Mouse (Mus musculus) thymus, postnatal 4 days (tissue): ENCODE results near the gene Elavl3.
"Not testable (repeated sequence)": the region's sequence is repeated elsewhere in the genome, so short reads cannot be mapped to it uniquely, and the experiment has no call there.

Experiments used
- DNase-seq: peaks from one replicate; pipeline ENCODE4 v3.0.0; 2021

The Elavl3 gene

DNA sequence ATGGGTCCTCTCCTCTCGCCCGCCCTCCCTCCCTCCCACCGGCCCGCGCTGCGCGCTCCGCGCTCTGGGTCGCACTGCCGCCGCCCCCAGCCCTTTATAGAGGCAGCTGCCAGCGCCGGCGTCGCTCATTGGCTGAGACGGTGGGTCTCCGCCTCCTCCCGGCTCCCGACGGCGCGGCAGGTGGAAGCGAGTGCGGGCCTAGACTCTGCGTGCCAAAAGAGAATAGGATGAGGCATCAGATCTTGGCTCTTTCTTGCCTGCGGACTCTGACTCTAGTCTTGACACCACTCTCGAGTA is at the start of gene Elavl3:
Gene Elavl3 (minus strand): TSS at position 66 of the 297 bp plus-strand sequence.
- DNase-seq = peak; percentile 74

DNA sequence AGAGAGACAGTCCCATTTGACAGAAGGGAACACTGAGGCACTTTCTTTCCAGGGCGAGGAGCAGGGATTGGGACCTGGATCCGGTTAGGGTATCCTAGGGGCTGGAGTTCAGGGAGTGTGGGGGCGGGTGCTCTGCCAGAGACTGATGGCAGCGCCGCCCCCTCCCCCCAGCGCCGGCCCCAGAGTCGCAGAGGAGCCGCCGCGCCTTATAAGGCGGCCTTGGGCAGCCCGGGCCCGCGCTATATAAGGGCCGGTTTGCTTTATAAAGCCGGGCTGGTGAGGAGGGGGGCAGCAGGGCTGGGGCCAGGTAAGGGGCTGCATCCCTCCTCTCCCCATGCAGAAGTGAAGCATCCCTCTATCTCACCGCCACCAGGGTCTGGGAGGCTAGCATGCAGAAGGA is 48.1 kb upstream of the Elavl3 start:
- no peak for DNase-seq

DNA sequence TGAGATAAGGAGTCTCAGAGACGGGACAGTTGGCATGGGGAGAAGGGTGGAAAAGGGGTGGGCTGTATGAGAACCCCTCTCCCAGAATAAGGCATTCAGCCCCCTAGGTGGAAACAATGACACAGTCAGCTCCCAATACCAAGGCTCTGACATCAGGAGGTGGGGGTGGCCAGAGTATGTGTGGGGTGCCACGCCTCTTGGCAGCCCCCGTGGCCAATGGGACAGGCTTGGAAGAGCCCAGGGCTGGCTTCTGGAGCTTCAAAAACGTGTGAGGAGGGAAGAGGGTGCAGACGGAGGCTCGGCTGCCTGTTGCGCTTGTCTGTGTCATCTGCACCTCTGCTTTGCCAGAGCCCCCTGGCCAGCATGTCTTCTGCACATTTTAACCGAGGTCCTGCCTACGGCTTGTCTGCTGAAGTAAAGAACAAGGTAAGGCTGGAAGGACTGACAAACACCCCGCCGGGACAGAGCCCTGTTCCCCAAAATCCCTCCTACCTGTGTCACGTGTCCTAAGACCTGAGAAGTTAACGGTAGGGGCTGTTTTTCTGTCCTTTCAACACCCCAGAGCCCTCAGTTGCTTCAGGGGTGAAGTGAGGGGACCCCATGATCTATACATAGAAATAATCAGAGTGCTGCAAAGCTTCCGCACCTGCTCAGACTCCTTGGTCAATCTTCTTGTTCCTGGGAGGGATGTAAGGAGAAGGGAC is 47.3 kb upstream of the Elavl3 start, which contains the start of gene Cnn1:
Gene Cnn1 (plus strand): TSS at position 224 of the 704 bp plus-strand sequence.
- no peak for DNase-seq

DNA sequence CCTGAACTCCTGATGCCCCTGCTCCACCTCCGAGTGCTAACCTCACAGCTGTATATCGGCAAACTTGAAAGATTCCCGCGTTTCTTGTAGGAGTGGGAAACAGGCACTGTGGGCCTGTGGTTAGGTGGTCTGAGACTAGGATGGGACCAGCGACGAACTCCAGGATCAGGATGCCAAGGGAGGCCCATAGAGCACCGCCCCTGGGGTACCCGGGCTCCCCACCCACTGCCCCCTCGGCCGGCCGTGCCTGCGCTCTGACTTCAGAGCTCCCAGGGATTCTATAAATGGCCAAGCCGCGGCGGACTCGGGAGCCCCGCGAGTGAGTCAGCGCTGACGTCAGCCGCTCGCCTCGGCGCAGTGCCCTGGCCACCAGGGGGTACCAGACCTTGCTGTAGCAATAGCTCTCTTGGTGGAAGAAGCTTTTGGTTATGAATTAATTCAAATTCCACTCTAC is 44.1 kb upstream of the Elavl3 start:
- DNase-seq = peak; percentile 90

DNA sequence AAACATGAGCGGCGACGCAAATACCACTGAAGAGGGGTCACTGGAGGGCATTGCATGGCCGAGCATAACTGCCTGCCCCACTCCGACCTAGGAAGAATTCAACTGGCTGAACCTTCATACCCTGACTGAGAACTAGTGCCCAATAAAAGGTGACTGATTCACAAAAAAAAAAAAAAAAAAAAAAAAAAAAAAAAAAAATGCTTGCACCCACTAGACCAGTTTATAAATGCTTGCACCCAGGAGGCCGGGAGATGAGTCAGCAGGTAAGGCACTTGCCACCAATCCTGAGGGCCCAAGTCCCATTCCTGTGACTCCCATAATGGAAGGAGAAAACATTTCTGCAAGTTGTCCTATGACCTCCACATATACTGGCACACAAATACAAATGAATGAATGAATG is 40.9 kb upstream of the Elavl3 start:
- DNase-seq = no peak

DNA sequence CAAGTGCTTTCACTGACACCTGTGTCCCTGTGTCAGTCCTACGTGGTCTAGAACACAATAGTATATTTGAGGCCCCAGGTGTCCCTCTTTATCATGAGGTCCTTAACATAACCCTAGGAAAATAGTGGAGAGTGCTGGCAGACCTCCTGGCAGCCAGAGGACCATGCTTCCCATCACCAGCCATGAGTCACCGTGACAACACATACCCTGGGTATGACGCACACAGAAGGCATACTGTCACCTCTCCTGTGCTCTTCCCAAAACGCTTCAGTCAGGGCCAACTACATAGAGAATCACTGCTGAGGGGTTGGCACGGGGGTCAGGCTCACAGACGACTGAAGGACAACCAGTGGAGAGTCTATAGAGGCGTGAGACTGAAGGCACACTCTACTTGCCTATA is 38.2 kb upstream of the Elavl3 start:
- DNase-seq = no peak

DNA sequence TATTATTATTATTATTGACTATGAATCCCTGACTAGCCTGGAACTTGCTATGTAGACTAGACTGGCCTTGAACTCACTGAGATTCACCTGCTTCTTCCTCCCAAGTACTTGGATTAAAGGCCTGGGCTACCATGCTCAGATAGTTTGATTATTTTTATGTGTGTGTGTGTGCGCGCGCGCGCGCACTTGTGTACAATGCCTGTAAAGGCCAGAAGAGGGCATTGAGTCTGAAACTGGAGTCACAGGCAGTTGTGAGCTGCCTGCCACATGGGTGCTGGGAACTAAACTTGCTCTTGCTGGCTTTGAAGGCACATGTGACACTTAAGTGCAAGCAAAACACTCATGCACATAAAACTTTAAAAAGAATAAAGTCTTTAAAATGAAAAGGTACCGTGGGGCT is 37.5 kb upstream of the Elavl3 start:
- no peak for DNase-seq

DNA sequence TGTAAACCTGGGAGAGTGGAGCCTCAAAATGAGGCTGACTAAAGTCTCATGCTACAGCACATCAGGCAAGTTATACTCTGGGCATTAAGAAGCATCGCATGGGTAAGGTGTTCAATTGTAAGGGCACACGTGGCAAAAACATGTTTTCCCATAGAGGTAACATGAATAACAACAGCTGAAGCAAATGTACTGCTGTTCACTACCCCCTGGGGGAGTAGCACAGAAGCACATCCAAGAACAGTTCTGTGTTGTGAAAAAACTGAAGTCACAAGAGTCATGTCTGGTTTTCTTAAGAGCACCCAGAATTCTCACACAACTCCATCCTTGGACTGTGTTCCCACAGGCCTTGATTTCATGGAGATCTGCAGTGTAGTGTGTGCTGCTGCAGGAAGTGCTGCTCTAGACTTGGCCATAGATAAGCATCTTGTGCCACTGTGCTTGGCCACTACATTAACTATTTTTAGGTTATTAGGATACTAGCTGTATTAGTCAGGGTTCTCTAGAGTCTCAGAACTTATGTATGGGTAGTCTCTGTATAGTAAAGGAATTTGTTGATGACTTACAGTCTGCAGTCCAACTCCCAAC is 35.3 kb upstream of the Elavl3 start:
- DNase-seq = no peak

DNA sequence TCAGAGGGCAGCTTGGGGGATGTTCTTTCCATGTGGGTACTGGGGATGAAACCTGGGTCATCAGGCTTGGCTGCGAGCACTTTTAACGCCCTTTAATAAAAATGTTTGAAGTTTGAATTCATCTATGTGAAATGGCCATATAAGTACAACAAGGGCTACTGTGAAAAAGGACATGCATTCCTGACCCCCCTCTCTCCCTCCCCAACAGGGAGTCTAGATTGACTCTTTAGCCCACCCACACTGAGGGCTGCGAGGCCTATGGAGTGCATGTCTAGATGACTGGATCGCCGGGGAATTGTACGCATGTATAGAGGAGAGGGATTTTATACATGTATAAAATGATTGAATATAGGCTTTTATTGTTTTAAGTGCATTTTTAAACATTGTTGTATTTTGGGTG is 34.2 kb upstream of the Elavl3 start:
- no peak for DNase-seq

DNA sequence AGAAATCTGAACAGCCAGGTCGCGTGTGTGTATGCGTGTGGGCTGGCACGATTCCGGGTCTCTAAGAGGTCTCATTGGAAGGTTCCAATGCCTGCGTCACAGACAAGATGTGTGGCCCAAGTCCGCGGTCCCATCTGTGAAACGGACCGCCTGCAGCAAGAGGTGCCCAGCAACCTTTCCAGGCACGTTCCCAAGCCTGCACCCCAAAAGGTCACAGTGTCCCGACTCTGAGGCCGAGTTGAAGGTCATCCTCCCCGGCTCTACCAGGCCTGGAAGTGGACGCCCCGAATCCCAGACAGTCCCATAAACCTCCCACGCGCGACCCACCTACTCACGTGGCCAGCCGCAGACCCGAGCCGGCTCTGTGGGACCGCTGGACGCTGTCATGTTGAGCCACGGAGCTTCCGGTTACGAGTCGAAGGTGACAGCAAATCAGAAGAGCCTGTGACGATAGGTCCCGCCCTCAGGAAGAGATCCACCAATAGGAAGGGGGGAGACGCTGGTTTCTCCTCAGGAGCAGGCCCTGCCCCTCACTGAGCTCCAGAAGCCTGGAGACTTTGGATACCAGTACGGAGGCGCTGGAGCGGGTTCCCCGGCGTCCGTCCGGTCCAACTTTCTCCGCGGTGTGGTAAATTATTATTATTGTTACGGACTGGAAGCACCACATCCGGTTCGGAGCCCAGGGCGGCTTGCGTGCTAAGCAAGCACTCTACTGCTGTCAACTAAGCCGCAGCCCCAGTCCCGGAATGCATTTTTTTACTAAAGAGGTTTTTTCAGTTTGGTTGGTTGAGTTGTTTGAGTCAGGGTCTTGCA is 33.4 kb upstream of the Elavl3 start, which contains the start of gene Ecsit:
Gene Ecsit (minus strand): TSS at position 417 of the 813 bp plus-strand sequence.
- peak; percentile 89 for DNase-seq

DNA sequence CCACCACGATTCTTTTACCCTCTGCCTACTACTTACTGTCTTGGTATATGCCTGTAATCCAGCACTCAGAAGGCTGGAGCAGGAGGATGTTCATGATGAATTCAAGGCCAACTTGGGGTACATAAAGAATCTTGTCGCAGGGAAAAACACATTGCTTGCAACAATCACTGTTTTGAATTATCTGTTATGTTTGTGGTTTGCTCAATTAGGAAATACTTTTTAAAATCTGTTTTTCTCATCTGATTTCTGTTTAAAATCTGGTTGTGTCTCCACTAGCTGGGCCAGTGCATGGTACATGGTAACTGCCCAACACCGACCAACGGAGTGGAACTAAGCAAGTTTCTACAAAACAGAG is 32.8 kb upstream of the Elavl3 start:
- no peak for DNase-seq

DNA sequence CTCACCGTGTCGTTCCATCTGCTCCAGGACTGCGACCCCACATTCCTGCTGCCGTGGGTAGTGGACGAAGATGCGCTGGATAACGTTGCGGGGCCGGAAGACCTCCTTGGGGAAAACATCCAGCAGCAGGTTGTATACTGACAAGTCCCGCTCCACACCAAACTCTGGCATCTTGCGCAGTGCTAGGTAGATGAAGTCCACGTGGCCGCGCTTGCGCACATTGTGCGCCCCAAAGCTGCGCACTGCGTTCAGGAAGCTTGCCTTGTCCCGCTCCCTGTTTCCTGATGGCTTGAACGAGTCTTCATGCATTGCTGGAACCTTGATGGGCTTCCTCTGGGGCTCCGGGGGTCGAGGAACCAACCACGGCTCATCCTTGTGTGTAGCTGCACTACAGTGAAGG is 24.4 kb upstream of the Elavl3 start:
- no peak for DNase-seq

DNA sequence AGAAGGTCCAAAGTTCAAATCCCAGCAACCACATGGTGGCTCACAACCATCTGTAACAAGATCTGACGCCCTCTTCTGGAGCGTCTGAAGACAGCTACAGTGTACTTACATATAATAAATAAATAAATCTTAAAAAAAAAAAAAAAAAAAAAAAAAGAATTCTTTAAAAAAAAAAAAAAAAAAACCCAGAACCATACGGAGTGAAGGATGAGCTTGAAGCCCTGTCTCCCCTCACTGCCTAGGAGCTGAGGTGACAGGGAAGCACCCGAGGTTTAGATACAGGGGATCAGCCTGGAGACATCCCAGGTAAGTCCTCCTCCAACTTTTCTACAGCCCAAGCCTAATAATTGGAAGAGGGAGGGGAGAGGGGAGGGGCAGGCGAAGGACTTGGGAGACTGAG is 24.0 kb upstream of the Elavl3 start:
- DNase-seq = not testable (repeated sequence)

DNA sequence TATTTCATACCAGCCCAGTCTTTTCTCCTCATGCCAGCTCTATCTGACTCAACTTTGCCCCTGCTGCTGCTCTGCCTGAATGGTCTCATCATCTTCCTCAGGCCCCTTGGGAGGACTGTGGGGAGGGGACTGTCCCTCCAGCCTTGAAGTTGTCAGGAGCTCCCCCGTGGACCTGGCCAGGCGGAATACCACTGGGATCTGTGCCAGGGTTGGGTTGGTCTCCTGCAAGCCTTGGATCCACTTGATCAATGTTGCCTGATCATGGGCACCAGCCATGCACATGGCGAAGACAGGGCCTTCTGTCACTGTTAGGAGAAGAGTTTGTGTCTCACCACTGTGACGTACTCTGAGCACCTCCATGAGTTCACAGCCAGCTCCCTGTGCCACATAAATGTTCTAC is 20.5 kb upstream of the Elavl3 start:
- DNase-seq = no peak

DNA sequence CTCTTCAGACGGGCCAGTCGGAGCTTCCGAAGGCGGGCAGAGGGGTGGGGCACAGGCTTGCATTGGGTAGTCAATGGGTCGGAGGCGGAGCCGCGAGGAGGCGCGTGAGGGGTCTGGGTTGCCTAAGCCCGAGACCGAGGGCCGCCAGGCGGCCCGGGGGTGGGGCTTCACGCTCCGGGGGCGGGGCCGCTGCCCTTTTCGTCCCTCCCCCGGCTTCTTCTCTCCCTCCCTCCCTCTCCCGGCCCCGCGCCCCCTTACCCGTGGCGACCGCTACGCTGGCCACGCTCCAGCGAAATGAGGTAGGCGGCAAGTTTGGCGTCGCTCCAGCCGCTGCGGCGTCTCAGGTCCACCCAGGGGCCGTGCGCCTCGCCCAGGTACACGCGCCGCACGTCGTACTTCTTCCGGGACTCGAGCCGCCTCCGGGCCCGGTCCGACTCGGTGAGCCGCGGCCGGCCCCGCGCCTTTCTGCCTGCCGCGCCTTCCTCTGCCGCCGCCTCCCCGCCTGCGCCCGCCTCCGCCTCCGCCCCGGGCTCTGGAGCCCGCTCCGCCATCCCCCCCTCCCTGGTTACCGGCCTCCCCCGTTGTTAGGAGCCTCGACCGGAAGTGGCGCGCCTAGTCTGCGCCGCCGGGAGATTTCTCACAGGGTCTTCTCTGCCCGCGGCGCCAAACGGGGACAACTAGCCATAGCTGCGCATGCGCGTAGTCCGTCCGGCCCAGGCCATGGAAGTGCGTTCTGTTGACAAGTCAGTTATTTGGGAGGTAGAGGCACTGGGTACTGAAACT is 19.2 kb upstream of the Elavl3 start, which contains the start of the genes Gm49318 and Zfp653:
Gene Gm49318 (minus strand): TSS at position 469 of the 783 bp plus-strand sequence.
Gene Zfp653 (minus strand): TSS at position 586 of the 783 bp plus-strand sequence.
- DNase-seq = peak; percentile 98

DNA sequence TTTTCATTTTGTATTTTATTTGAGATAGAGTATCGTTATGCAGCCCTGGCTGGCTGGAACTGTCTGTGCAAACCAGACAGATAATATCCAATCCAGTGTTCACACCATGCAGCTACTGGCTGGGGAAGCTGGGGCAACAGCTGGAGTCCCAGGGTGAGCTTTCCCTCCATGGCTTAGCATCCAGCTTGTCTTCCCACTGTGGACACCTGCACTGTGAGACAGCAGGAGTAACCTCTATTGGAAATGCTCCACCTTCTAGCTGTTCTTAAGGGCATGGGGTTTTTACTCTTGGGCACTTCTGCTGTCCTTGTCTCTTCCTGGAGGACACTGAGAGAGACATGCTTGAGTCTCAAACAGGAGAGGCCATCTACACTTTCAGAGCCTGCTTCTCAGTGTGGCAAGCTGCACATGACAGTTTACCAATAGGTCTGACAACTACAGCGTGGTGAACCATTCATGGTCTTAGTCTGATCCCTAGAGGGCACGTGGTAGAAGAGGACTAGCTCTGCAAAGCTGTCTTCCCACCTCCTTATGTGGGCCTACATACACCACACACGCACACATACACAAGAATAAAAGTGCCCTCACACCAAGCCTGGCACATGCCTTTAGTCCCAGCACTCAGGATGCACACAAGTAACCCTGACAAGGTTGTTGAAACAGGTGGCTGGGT is 18.2 kb upstream of the Elavl3 start:
- DNase-seq = no peak

DNA sequence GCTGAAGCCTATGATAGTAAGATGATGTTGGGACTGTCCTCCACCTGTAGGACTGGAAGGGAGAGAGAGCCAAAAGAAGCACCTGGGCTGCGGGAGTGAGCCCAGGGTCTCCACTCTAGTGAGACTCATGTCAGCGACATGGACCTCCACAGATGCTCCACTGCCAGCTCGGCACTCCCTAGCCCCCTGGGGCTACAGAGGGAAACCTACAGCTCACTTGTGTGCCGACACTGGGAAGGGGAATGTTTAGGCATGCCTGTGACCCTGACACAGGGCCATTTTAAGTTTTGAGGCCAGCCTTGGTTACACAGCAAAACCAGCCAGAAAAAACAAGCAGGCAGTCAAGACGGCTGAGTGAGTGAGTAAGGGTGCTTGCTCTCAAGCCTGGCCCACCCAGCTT is 15.4 kb upstream of the Elavl3 start:
- DNase-seq = no peak

DNA sequence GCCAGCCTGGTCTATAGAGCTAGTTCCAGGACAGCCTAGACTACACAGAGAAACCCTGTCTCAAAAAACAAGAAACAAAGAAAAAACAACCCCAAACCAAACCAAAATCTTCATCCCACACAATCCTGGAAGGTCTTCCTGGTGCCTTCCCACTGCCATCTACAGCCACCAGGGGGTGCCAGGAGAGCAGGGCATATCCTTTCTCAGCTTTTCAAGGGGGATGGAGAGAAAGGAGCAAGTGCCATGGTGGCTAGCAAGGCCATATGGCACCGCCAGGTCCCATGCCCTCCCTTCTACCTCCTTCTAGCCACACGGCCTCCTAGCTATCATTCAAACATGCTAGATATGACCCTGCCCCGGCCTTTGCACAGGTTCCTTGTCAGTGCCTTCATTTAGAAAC is 14.6 kb upstream of the Elavl3 start:
- peak; percentile 84 for DNase-seq

DNA sequence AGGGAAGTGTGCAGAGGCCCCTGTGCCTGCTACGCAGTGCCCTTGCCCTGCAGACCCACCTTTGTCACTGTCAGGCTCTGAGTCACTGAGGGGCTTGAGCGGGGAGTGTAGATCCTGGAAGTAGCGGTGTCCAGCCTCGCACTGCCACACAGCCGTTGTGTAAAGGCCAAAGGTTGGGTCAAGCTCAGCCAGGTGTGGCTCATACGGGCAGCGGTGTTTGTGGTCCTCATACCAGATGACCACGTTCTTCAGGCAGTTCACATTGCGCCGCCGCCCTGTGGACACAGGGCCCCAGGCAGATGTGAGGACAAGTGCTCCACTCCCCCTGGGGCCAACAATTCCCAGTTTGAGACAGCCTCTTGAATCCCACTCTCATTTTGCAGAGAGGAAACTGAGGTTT is 13.8 kb upstream of the Elavl3 start:
- DNase-seq = no peak

DNA sequence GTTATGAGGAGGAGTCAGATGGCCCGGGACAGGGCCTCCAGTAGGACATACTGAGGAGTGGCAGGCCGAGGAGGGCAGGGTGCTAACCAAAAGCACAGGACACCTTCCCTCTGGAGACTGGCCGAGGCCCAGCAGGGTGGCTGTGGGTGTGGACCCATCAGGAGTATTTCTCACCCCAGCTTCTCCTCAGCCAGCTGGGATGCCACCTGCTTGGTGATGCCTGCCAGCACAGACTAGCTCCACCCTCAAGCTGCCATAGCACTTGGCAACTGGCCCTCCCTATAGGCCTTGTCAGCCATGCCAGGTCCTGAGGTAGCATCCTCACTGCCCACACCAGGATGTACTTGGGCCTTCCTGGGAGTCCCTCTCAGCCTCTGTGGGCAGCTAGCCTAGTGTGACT is 12.5 kb upstream of the Elavl3 start:
- no peak for DNase-seq

DNA sequence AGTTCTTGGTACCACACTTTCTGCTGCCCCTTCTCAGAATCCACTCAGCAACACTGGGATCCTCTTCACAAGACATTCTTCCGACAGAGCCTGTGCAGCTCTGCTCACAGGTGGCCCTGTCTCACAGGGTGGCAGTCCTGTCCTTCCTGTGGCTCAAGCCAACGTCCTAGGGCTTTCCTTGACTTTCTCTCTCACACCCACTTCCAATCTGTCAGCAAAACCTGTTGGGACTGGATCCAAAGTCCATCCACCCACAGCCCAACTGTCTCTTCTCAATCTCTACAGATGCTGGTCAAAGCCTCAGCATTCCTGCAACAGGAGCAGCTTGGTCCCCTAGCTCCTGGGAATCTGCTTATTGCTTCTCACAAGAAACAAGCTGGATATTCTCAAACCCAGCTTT is 9.5 kb upstream of the Elavl3 start:
- DNase-seq = no peak

DNA sequence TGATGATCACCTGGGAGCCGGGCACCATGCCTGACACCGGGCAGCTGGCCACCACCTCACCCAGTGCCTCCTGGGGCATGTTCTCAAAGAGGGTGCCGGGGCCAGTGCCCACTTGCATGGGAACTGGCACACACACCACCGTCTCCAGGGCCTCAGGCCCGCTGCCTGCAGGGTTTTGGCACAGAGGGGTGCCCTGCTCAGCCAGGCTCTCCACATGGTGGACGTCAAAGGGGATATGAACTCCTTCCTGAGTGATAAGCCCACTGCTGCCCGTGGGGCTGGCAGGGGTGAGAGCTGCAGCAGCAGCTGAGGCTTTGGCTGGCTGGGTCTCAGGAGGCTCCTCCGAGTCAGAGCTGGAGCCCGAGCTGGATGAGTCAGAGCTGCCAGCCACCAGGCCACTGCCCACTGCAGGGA is 6.2 kb upstream of the Elavl3 start:
- DNase-seq = no peak
